Mouse (Mus musculus): ENCODE measurements around the gene Defa22.
"Not testable (repeated sequence)": the region's sequence is repeated elsewhere in the genome, so short reads cannot be mapped to it uniquely, and the experiment has no call there.

The Defa22 gene

GRCm38 (mm10) chr8:21161977-21162376, at the start of gene Defa22:
TSS of gene Defa22 (plus strand) at chr8:21162277.
- DNase-seq: not testable (repeated sequence)

DNA sequence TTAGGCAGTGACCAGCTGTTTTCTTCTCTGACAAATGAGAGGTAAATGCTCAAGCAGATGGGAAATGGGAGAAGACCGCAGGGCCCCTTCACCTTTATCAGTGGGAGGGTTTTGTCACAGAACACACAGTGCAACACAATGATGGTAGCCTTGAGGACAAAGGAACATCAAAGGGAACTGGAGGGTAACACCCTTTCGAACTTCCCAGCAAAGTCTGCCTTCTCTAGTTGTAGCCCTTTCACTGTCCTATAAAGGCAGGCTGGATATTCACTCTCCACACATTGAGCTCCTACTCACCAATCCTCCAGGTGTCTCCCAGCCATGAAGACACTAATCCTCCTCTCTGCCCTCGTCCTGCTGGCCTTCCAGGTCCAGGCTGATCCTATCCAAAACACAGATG, 27.7 kb upstream of the Defa22 start, which contains the start of gene Defa30:
TSS of gene Defa30 (plus strand) at position 301 of the 400 bp plus-strand sequence.
- DNase-seq: not testable (repeated sequence)

GRCm38 (mm10) chr8:21191314-21191713, 29.2 kb downstream of the Defa22 start, which contains the start of gene Defa31:
TSS of gene Defa31 (plus strand) at chr8:21191614.
- not testable (repeated sequence) for DNase-seq

- DNase-seq: not testable (repeated sequence)
Measured at GRCm38 (mm10) chr8:21201261-21201660, 39.2 kb downstream of the Defa22 start, which contains the start of gene Gm15293. TSS of gene Gm15293 (plus strand) at chr8:21201561.
